Mouse (Mus musculus): ENCODE data around the gene Ston1.

Gene Ston1

GRCm38 (mm10) chr17:88625931-88626330 is 28.4 kb downstream of the Ston1 start:
- DNase-seq (ENCODE audit: low read depth) = no peak

- DNase-seq (ENCODE audit: low read depth) = no peak
Observed at GRCm38 (mm10) chr17:88626347-88626811, 28.9 kb downstream of the Ston1 start.

GRCm38 (mm10) chr17:88627150-88627549 is 29.7 kb downstream of the Ston1 start:
- DNase-seq (ENCODE audit: low read depth) = no peak

- DNase-seq (ENCODE audit: low read depth) = no peak
Observed at GRCm38 (mm10) chr17:88628676-88629380, 31.3 kb downstream of the Ston1 start.

- DNase-seq (ENCODE audit: low read depth) = no peak
Observed at GRCm38 (mm10) chr17:88629381-88629759, 31.9 kb downstream of the Ston1 start.

GRCm38 (mm10) chr17:88629931-88630553 is 32.6 kb downstream of the Ston1 start:
- no peak for DNase-seq (ENCODE audit: low read depth)

GRCm38 (mm10) chr17:88630554-88630948 is 33.1 kb downstream of the Ston1 start:
- no peak for DNase-seq (ENCODE audit: low read depth)

GRCm38 (mm10) chr17:88632631-88633030 is 35.1 kb downstream of the Ston1 start:
- no peak for DNase-seq (ENCODE audit: low read depth)

- no peak for DNase-seq (ENCODE audit: low read depth)
Observed at GRCm38 (mm10) chr17:88636076-88636475, 38.6 kb downstream of the Ston1 start.

GRCm38 (mm10) chr17:88636587-88636986 is 39.1 kb downstream of the Ston1 start:
- no peak for DNase-seq (ENCODE audit: low read depth)

GRCm38 (mm10) chr17:88641012-88641411 is 43.5 kb downstream of the Ston1 start:
- peak; percentile 25 for DNase-seq (ENCODE audit: low read depth)

GRCm38 (mm10) chr17:88641836-88642235 is 44.4 kb downstream of the Ston1 start:
- no peak for DNase-seq (ENCODE audit: low read depth)

- DNase-seq (ENCODE audit: low read depth) = no peak
Observed at GRCm38 (mm10) chr17:88644876-88645275, 47.4 kb downstream of the Ston1 start.

GRCm38 (mm10) chr17:88645299-88645698 is 47.8 kb downstream of the Ston1 start:
- no peak for DNase-seq (ENCODE audit: low read depth)

- no peak for DNase-seq (ENCODE audit: low read depth)
Observed at GRCm38 (mm10) chr17:88647149-88647548, 49.7 kb downstream of the Ston1 start.

GRCm38 (mm10) chr17:88652010-88652409 is 54.5 kb downstream of the Ston1 start:
- DNase-seq (ENCODE audit: low read depth) = peak; percentile 16

GRCm38 (mm10) chr17:88652702-88653374 is 55.4 kb downstream of the Ston1 start:
- peak; percentile 33 for DNase-seq (ENCODE audit: low read depth)

GRCm38 (mm10) chr17:88653375-88653769 is 55.9 kb downstream of the Ston1 start:
- DNase-seq (ENCODE audit: low read depth) = no peak

- DNase-seq (ENCODE audit: low read depth) = no peak
Observed at GRCm38 (mm10) chr17:88658510-88658909, 61.0 kb downstream of the Ston1 start.

- DNase-seq (ENCODE audit: low read depth) = no peak
Observed at GRCm38 (mm10) chr17:88666076-88666475, 68.6 kb downstream of the Ston1 start.

GRCm38 (mm10) chr17:88668452-88668851 is 71.0 kb downstream of the Ston1 start, which contains the start of gene Gtf2a1l:
Gene Gtf2a1l, plus strand, starts transcription at chr17:88668660.
- no peak for DNase-seq (ENCODE audit: low read depth)

- DNase-seq (ENCODE audit: low read depth) = no peak
Observed at GRCm38 (mm10) chr17:88669921-88670320, 72.4 kb downstream of the Ston1 start.

- DNase-seq (ENCODE audit: low read depth) = no peak
Observed at GRCm38 (mm10) chr17:88670800-88671199, 73.3 kb downstream of the Ston1 start.
